Mouse (Mus musculus) right cerebral cortex, adult 18-20 months (tissue): ENCODE results near the gene Rec8.

Experiments
- DNase-seq: peaks from one replicate; pipeline ENCODE4 v3.0.0; 2022; ENCODE audit warnings: mixed read lengths

Rec8 gene

DNA sequence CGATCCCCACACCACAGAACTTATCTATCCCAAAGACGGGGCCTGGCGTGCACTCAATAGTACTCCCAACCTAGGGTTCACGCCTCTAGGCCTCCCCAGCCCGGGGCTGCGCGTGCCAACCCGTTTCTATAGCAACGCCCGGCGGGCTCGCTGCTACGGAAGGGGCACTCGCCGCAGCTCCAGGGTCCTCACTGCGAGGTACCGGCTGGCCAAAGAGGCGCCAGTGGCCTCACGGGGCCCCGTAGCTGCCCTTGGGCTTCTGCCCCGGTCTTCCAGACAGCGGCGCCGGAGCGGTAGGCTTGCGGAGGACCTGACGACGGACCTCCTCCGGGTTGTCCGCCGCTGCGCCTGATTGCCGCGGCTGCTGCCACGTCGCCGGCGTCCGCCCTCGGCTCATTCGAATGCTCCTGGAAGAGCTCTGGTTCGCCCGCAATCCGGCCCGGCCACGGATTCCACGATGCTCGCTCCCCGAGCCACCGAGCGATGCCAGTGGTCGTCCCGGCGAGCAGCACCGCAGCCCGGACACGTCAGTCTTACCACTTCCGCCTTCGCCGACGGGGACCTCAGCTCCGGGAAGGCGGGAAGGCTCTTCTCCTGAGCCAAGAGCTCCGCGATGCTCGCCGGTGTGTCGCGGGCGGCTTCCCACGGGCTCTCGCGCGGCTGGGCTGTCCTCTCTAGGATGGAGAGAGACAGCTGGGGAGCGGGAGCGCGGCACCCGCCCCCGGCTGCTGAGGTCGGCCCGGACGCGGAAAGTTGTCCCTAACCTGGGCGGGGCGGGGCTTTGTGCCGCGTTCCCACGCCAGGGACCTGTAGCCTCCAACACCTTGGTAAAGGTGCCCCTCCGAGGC lies 25.4 kb downstream of the Rec8 start, which contains the start of gene Tm9sf1:
Tm9sf1 (minus strand) TSS at position 747 of the 848 bp plus-strand sequence.
- DNase-seq: peak; percentile 86

DNA sequence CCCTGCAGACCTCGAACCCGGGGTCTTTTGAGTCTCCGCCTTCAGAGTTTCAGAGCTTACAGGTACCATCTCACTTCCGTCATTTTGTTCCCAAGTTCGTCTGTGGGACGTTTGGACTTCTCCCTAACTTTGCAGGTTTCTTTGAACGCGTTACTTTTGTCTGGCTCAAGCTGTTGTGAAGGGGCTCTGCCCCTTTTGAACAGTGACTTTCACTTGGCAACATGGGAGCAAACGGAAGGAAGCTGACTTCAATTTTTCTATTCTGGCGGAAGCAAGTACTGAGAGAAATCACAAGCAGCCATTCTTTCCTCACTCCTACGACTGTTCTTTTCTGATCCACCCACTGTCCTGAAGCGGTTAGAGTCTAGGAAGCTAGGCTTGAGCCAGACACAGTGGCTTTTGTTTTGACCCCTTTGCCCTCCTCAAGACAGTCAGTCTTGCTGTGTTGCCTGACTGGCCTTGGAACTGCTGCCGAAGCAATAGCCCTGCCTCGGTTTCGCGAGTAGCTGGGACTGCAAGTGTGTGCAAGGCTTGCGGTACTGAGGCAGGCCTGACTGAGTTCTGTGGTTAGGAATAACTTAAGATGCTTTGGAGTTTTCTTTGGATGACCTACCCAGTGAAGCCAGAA lies 26.5 kb downstream of the Rec8 start:
- no peak for DNase-seq

DNA sequence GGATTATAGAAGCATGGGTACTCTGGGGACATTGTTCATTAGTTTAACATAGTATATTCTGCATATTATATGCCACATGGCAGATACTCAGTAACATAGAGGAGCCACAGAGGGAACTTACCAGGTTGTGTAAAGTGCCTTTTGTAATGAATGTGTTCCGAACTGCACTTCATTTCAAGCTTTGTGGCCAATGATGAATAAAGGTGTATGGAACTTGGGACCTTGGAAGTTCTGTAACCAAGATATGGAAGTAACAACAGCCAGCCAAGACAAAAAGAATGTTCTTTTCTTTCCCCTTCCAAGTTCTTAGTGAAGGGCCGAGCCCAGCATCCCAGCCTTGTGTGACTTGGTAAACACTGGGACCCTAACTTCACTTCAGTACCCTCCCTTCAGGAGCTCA lies 32.0 kb downstream of the Rec8 start, which contains the start of gene Tssk4:
Tssk4 (plus strand) TSS at position 301 of the 400 bp plus-strand sequence.
- DNase-seq: no peak

DNA sequence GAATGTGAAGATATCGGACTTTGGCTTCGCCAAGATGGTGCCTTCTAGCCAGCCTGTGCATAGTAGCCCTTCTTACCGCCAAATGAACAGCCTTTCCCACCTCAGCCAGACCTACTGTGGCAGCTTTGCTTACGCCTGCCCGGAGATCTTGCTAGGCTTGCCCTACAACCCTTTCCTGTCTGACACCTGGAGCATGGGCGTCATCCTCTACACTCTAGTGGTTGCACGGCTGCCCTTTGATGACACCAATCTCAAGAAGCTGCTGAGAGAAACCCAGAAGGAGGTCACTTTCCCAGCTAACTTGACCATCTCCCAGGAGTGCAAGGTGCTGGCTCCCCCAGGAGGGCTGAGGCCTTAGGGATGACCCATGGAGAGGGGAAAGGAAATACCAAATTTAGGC lies 33.7 kb downstream of the Rec8 start:
- DNase-seq: no peak

DNA sequence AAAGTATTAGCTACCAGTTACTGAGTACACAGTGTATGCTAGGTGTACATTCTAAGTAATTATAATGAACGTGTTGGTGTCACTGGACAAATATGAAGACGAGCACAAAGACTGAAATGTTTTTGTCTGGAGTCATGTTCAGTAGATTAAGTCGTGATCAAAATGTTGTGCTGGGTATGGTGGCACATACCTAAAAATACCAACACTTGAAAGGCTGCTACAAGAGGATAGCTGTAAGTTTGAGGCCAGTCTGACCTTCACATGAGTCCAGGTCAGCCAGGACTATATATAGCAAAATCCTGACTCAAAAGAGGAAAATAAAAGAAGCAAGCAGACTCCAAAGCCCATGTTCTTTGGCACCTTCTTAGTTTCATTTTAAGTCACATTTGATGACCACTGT lies 39.1 kb downstream of the Rec8 start:
- no peak for DNase-seq

DNA sequence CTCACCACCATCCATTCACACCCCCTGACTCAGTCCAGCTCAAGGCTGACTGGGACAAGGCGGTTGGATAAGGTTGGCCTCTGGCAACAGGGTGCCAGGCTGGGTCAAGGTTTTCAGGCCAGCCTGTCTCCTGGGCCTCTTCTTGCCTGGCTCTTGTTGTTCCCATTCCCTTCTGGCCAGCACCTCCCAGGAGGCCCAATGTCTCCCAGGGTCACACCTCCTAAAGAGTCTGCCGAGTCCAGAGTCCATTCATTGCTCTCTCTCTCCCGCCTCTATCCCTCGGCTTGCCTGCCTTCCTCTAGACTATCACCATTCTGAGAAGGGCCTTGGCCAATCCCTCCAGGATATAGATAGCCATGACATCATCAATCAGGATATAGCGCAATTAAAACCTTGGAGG lies 40.2 kb downstream of the Rec8 start:
- no peak for DNase-seq

DNA sequence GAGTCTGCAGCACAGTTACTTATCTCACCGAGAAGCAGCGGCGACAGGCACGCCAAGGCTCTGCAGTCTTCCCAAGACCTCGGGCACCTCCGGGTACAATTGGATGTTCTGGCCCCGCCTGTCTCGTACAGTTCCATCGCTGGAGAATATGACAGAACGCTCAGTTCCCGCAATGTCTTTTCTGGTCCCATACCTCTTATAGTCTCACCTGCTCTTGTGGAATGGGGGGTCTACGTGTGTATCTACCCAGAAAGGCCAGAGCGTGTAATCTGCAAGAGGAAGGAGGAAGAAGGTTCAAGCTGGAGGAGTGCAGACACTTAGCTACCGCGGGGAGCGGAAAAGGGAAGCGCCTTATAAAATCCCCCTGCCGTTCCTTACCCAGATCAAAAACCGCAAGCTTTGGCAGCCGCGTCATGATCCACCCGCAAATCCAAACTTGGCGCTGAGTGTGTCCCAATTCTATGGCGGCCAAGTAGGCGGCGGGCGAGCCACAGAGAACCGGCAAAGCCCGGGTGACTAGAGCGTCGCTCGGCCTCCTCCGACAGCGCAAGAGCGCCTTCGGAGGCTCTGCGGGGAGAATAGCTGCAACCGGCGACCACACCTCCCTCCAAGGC lies 42.2 kb downstream of the Rec8 start, which contains the start of gene Mdp1:
Mdp1 (minus strand) TSS at position 549 of the 614 bp plus-strand sequence.
- DNase-seq: peak; percentile 85

DNA sequence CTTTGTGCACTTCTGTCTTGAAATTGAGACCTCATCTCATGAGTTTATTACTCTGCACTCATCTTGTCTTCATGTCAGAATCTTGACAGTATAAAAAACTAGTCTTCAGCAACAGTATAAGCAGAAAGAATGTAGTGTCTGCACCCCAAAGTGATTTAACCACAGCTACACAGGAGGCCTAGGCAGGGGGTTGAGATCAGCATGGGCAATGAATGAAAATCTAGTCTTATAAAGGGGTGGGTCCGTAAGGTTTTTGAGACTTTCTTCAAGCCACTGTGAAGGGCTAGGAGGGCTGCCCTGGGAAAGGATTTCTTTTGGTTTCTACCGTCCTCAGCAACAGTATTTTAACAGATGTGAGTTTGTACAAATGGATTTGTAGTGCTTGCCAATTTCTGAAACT lies 42.8 kb downstream of the Rec8 start:
- no peak for DNase-seq

DNA sequence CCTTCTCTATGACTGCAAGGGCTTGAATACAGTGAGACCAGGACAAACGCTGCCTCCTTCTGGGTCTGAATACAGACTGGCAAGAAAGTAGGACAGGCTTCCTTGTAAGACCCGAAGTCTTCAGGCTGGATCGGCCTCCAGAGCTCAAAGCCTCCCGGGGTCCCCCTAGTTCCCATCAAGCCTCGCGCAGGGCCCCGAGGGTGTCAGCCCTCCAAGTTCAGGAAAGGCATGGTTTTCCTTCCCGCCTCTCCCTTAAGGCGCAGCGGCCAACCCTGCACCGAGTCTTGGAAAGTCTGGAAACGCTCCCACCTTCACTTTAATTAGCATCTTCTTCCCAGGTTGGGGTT lies 53.6 kb downstream of the Rec8 start:
- peak; percentile 72 for DNase-seq

DNA sequence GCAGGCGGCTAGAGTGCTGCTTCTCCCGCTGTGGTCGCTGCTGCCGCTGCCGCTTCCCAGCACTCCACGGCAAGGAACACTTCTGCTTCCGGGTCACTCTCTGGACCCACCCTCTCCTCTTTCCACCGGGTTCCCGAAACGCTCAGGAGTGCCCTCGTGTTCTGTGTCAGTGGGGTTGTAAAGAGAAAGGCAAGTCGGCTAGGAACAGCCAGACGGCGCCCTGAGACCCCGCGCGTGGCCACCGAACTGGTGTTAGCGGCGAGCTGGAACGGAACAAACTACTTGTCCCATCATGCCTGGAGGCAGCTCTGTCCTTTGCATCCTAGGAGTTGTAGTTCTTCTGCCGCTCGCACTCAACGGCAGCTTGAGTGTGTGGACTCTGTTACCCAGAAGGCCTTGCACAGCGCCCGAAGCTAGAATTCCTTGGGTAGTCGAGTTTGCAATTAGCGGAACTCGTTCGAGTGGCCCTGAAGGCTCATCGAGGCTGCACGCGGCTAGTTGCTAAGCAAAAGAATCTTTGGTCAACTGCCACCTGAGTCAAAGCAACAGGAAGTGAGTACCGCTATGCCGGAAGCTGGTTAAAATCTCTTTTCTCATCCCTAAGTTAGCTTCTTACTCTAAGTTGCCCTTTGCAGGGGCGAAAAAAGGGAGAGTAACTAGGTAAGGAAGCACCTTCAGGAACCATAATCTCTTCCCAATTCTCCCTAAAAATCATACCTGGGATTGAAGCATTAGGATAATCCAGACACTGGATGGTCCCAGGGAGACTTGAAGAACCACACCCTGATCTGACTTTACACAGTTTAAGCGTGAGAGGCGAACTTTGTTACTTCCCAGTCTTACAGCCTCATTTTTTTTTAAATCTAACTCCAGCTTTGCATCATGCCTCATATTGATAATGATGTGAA lies 54.2 kb downstream of the Rec8 start, which contains the start of the genes Gmpr2 and Nedd8:
Gmpr2 (plus strand) TSS at position 109 of the 908 bp plus-strand sequence.
Nedd8 (minus strand) TSS at position 292 of the 908 bp plus-strand sequence.
- peak; percentile 97 for DNase-seq

DNA sequence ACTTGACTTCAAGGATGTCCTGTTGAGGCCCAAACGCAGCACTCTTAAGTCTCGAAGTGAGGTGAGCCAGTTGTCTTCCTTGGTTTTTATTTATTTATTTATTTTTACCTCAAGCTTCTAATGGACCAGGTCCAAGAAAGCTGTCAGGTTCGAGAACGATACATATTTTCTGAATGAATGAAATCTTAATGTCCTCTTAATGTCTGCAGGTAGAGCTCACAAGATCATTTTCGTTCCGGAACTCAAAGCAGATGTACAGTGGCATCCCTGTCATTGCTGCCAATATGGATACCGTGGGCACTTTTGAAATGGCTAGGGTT lies 54.9 kb downstream of the Rec8 start:
- DNase-seq: no peak
